Mouse (Mus musculus) common myeloid progenitor, adult 5-6 weeks (primary cell): Measurements from ENCODE around the gene Ly6g6d. TPM values are rescaled to one million over a fixed set of nuclear protein-coding genes. Genes with fewer than 3 reads are reported as not detected.
"Not testable (repeated sequence)": the region's sequence is repeated elsewhere in the genome, so short reads cannot be mapped to it uniquely, and the experiment has no call there.

ENCODE experiments used
- ATAC-seq: replicated peaks from 2 replicates; pipeline ENCODE4 v1.8.0; 2016; ENCODE audit warnings: low read depth, mild to moderate bottlenecking, moderate TSS enrichment, inconsistent platforms; ENCODE audit not compliant: poor library complexity, severe bottlenecking
- total RNA-seq: library from RNA; stranded (forward); fragments of 200-1000, 187-1606 nt; gene quantifications from 2 replicates; pipeline ENCODE4 v1.2.3, GENCODE M21; 2017

The Ly6g6d gene
- total RNA-seq, 1 experiment from 2014 or later = not detected

- ATAC-seq = peak; percentile 12; the same call in 1 of the 2 replicates
Measured at GRCm38 (mm10) chr17:35050126-35050750, 27.6 kb downstream of the Ly6g6d start.

GRCm38 (mm10) chr17:35049561-35050016 lies 28.3 kb downstream of the Ly6g6d start, which contains the start of gene Clic1:
TSS of gene Clic1 (plus strand) at chr17:35049966.
- ATAC-seq = peak; percentile 14; the same call in 1 of the 2 replicates

- ATAC-seq = no peak
Measured at GRCm38 (mm10) chr17:35048932-35049440, 28.9 kb downstream of the Ly6g6d start.

GRCm38 (mm10) chr17:35048149-35048931 lies 29.5 kb downstream of the Ly6g6d start:
- peak; percentile 10 for ATAC-seq

- no peak for ATAC-seq
Measured at GRCm38 (mm10) chr17:35047688-35048087, 30.2 kb downstream of the Ly6g6d start.

- peak; percentile 71 for ATAC-seq
Measured at GRCm38 (mm10) chr17:35046681-35047455, 31.0 kb downstream of the Ly6g6d start, which contains the start of gene Msh5. TSS of gene Msh5 (minus strand) at chr17:35046745.

GRCm38 (mm10) chr17:35045807-35046680 lies 31.8 kb downstream of the Ly6g6d start:
- no peak for ATAC-seq

- ATAC-seq = no peak
Measured at GRCm38 (mm10) chr17:35044904-35045806, 32.7 kb downstream of the Ly6g6d start.

- no peak for ATAC-seq
Measured at GRCm38 (mm10) chr17:35043794-35044193, 34.1 kb downstream of the Ly6g6d start.

GRCm38 (mm10) chr17:35039121-35039873 lies 38.6 kb downstream of the Ly6g6d start:
- ATAC-seq = no peak

GRCm38 (mm10) chr17:35034896-35035295 lies 43.0 kb downstream of the Ly6g6d start:
- no peak for ATAC-seq

GRCm38 (mm10) chr17:35033703-35034102 lies 44.2 kb downstream of the Ly6g6d start:
- not testable (repeated sequence) for ATAC-seq

GRCm38 (mm10) chr17:35032323-35032870 lies 45.5 kb downstream of the Ly6g6d start:
- 0 out of 2 replicates have a peak, but pooled peaks have one; percentile 19 for ATAC-seq

- no peak for ATAC-seq
Measured at GRCm38 (mm10) chr17:35031880-35032279, 46.0 kb downstream of the Ly6g6d start.

- no peak for ATAC-seq
Measured at GRCm38 (mm10) chr17:35031272-35031671, 46.6 kb downstream of the Ly6g6d start.

GRCm38 (mm10) chr17:35029691-35030532 lies 48.0 kb downstream of the Ly6g6d start:
- peak; percentile 67 for ATAC-seq
